Mouse (Mus musculus) spleen, adult 2 months (tissue): ENCODE data around the gene Gns. TPM values are rescaled to one million over a fixed set of nuclear protein-coding genes. Genes with fewer than 3 reads are reported as not detected.
A peak's percentile ranks its signal among the peaks of the same experiment; 100 is the strongest.
"Not testable (repeated sequence)": the region's sequence is repeated elsewhere in the genome, so short reads cannot be mapped to it uniquely, and the experiment has no call there.

ENCODE experiments used
- DNase-seq, 2 experiments: peaks; one replicate each; pipeline versions ENCODE4 v3.0.0 to v3.0.0-alpha.2; 2012 to 2021; ENCODE audit warnings: low spot score in 2 of 2, low read depth in 1 of 2
- H3K27ac ChIP-seq: fragments of 200-500 bp; 2 replicates; pipeline ENCODE4 v1.5.1; 2012; ENCODE audit warnings: low read length, inconsistent platforms; ENCODE audit not compliant: insufficient read depth
- H3K27me3 ChIP-seq: fragments of 200-500 bp; 2 replicates; pipeline ENCODE4 v1.6.1; 2012; ENCODE audit warnings: mild to moderate bottlenecking, moderate library complexity, low read length, inconsistent platforms; ENCODE audit not compliant: control insufficient read depth, insufficient read depth
- H3K36me3 ChIP-seq: fragments of 200-500 bp; 2 replicates; pipeline ENCODE4 v1.6.1; 2012; ENCODE audit warnings: mild to moderate bottlenecking, low read length, inconsistent platforms; ENCODE audit not compliant: control insufficient read depth, insufficient read depth
- H3K4me1 ChIP-seq: fragments of 200-500 bp; 2 replicates; pipeline ENCODE4 v1.6.1; 2011; ENCODE audit warnings: inconsistent platforms; ENCODE audit not compliant: control insufficient read depth, insufficient read depth, insufficient read length
- H3K4me3 ChIP-seq: fragments of 200-500 bp; 2 replicates; pipeline ENCODE4 v1.5.1; 2011; ENCODE audit warnings: mild to moderate bottlenecking, inconsistent platforms; ENCODE audit not compliant: insufficient read depth, insufficient read length; ENCODE audit errors: extremely low read depth
- CTCF ChIP-seq: fragments of 200-500 bp; IDR thresholded peaks from 2 replicates; pipeline ENCODE4 v1.5.1; 2011; ENCODE audit warnings: mild to moderate bottlenecking, inconsistent platforms; ENCODE audit not compliant: insufficient read depth, insufficient read length, insufficient replicate concordance; ENCODE audit errors: extremely low read depth
- POLR2A ChIP-seq: fragments of 200-500 bp; IDR thresholded peaks from 2 replicates; pipeline ENCODE4 v1.6.1; 2011; ENCODE audit warnings: low read depth, low read length, inconsistent platforms
- WGBS: fragments of 180-500 bp; shearing (Covaris S2); methylation state at CpG from one replicate; pipeline ENCODE4 v1.1.7; 2018; 5-methylcytosine and 5-hydroxymethylcytosine counted together
- polyA plus RNA-seq: library from polyadenylated mRNA; depleted of rRNA; stranded (reverse); fragments of >200 nt; gene quantifications from 2 replicates; pipeline ENCODE4 v1.2.3, GENCODE M21; 2012

Gns gene
- polyA plus RNA-seq, 1 experiment = 66.8 TPM

GRCm38 (mm10) chr10:121329586-121329985 lies 35.3 kb upstream of the Gns start:
- TF ChIP-seq POLR2A (no peak), CTCF (no peak)
- Histone ChIP-seq H3K4me1 (no peaks in the 10 kb centered on the region), H3K36me3 (no peaks in the 10 kb centered on the region), H3K4me3 (no peak overlapping the region), H3K27me3 (no peaks in the 10 kb centered on the region), H3K27ac (no peak overlapping the region)
- DNase-seq = no peak
- WGBS = 87% methylated on average over 4 of the region's 4 CpGs

- DNase-seq = peak in 1 of 2 experiments; percentile 71
- H3K4me3 ChIP-seq = no peak overlapping the region
- no peaks in the 10 kb centered on the region for H3K36me3 ChIP-seq
- no peak for TF ChIP-seq POLR2A
- TF ChIP-seq CTCF = peak; percentile 91
- 9% methylated on average over 7 of the region's 7 CpGs for WGBS
- H3K4me1 ChIP-seq = no peaks in the 10 kb centered on the region
- no peak overlapping the region for H3K27ac ChIP-seq
- no peaks in the 10 kb centered on the region for H3K27me3 ChIP-seq
Observed at GRCm38 (mm10) chr10:121330940-121331339, 34.0 kb upstream of the Gns start.

DNA sequence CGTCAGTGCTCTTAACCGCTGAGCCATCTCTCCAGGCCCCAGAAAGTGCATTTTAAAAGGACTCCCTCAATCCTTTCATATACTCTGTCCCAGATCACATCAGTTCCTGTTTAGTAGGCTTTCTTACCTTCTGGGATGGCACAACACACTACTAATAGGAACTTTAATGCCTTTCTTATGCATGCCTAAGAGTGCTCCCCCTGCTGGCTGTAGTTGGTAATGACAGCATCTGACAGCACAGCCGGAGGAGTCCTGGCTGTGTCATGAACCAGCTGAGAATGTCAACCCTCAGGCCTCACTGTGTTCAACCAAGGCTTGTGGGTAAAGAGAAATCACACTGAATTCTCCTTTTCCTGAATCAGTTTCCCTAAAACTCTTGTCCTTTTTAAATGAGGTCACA lies 30.3 kb upstream of the Gns start:
- H3K4me3 ChIP-seq = no peak overlapping the region
- no peak overlapping the region for H3K27ac ChIP-seq
- TF ChIP-seq CTCF (peak; percentile 69; the same call in 1 of the 2 replicates), POLR2A (no peak)
- H3K36me3 ChIP-seq = no peaks in the 10 kb centered on the region
- no peaks in the 10 kb centered on the region for H3K4me1 ChIP-seq
- 73% methylated on average over 3 of the region's 3 CpGs for WGBS
- H3K27me3 ChIP-seq = no peaks in the 10 kb centered on the region
- DNase-seq = peak; percentile 45 to 70

- H3K36me3 ChIP-seq, H3K27me3 ChIP-seq, H3K27ac ChIP-seq, H3K4me1 ChIP-seq, H3K4me3 ChIP-seq, DNase-seq: not testable (repeated sequence)
- WGBS = 89% methylated on average over 14 of the region's 14 CpGs
Observed at GRCm38 (mm10) chr10:121336536-121336935, 28.4 kb upstream of the Gns start.

DNA sequence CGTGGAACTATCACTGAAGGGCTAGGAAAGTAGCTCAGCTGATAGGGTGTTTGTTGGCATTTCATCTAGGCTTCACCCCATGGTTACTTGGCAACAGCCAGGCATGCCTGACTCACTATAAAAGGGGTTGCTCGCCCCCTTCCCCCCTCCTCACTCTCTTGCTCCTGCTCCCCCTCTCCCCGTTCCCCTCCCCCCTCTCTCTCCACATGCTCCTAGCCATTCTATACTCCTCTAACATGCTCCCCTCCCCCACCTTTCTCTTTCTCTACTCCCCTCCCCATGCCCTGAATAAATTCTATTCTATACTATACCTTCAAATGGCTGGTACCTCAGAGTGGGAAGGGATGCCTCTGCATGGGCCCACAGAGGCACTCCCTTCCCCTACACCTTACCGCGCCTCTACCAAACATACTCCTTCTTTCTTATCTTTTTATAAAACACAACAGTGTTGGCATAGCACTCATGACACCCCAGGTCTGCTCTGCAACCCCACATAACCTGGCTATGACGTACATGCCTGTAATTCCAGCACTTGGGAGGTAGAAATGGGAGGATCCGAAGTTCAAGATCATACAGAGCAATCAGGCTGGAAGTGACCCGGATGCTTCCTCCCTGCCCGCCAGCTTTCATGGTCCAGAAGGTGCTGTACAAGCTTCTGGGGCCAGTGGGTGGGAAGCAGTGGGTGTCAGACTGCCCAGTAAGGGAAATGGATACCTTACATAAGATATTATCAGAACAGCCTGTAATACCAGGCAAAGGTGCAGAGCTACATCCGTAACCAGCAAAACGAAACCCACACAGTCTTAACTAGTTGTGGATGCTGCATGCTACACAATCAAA lies 23.9 kb upstream of the Gns start:
- Histone ChIP-seq H3K36me3 (no peaks in the 10 kb centered on the region), H3K4me3 (no peak overlapping the region), H3K27ac (no peak overlapping the region), H3K4me1 (no peaks in the 10 kb centered on the region), H3K27me3 (no peaks in the 10 kb centered on the region)
- no peak for TF ChIP-seq CTCF
- TF ChIP-seq POLR2A = no peak
- WGBS = 86% methylated on average over 11 of the region's 11 CpGs
- no peak for DNase-seq

GRCm38 (mm10) chr10:121342260-121342659 lies 22.6 kb upstream of the Gns start:
- TF ChIP-seq POLR2A = no peak
- no peak for TF ChIP-seq CTCF
- Histone ChIP-seq H3K27me3 (no peaks in the 10 kb centered on the region), H3K4me1 (no peaks in the 10 kb centered on the region), H3K27ac (no peak overlapping the region), H3K36me3 (no peaks in the 10 kb centered on the region), H3K4me3 (no peak overlapping the region)
- WGBS = 93% methylated on average over 10 of the region's 10 CpGs
- DNase-seq = no peak

DNA sequence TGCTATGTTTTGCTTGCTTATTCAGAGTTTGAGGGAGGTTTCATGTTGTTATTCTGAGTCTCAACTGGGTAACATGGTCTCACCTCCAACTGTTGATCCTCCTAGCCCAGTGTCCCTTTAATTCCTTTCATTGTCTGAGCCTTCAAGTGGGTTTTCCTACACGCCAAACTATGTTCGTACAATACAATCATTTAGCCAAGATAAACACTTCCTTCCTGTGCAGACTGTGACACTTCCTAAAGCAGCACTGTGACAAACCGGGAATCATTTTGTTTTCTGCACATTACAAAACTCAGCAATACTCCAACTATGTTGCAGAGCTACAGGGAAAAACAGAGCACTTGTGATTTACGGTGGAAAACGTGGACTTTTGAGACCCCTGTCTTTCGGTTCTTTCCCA lies 21.0 kb upstream of the Gns start:
- TF ChIP-seq CTCF (no peak), POLR2A (no peak)
- H3K36me3 ChIP-seq = no peaks in the 10 kb centered on the region
- no peak for DNase-seq
- H3K27ac ChIP-seq = no peak overlapping the region
- 51% methylated on average over 6 of the region's 6 CpGs for WGBS
- H3K27me3 ChIP-seq = no peaks in the 10 kb centered on the region
- no peak overlapping the region for H3K4me3 ChIP-seq
- H3K4me1 ChIP-seq = no peaks in the 10 kb centered on the region
